Mouse (Mus musculus): ENCODE measurements at regions not wholly inside any gene's neighbourhood (a gene's known extent, or its start where the extent isn't known, plus 50 kb on each side); places are given as distances from the start of the nearest gene placed in this dataset.
"Not testable (repeated sequence)": the region's sequence is repeated elsewhere in the genome, so short reads cannot be mapped to it uniquely, and the experiment has no call there.

GRCm38 (mm10) chr13:57043316-57043974 lies 147.7 kb upstream of the Trpc7 start:
- no peak for DNase-seq

GRCm38 (mm10) chr13:57042514-57042913 lies 146.7 kb upstream of the Trpc7 start:
- DNase-seq: peak; percentile 27

- peak; percentile 21 for DNase-seq
Observed at GRCm38 (mm10) chr13:57032871-57033270, 137.1 kb upstream of the Trpc7 start.

- DNase-seq: no peak
Observed at GRCm38 (mm10) chr13:57017553-57018341, 122.0 kb upstream of the Trpc7 start.

- no peak for DNase-seq
Observed at GRCm38 (mm10) chr13:57016465-57017272, 120.9 kb upstream of the Trpc7 start.

- DNase-seq: not testable (repeated sequence)
Observed at GRCm38 (mm10) chr13:57007236-57007635, 111.4 kb upstream of the Trpc7 start.

- no peak for DNase-seq
Observed at GRCm38 (mm10) chr13:57003565-57004132, 107.9 kb upstream of the Trpc7 start.

DNA sequence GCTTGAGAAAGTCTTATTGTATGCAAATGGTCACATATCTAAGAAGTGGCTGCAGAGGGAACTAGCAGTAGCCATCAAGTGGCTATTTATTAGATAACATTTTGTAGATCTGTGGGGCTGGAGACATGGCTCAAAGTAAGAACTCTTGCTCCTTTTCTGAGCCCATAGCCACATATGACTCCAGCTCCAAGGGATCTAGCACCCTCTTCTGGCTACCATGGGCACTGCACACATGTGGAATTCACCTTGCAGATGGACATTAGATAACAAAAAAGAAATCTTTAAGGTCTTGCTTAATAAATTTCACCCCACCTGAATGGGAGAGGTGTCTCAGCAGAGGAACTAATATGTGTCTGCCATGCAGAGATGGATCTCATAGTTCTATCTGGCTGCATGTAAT lies 96.2 kb upstream of the Trpc7 start:
- DNase-seq: no peak

DNA sequence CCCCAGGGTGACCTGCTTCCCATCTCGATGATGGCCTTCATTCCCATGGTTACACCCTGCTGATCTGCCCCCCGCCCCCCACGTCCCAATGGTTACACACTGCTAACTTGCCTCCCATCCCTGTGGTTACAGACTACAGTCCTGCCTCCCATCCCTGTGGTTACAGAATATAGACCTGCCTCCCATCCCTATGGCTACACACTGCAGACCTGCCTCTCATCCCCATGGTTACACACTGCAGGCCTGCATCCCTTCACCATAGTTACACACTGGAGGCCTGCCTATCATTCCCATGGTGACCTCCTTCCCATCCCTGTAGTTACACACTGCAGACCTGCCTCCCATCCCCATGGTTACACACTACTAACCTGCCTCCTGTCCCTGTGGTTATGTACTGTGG lies 78.3 kb upstream of the Trpc7 start:
- DNase-seq: no peak

GRCm38 (mm10) chr13:56955358-56955757 lies 59.6 kb upstream of the Trpc7 start:
- DNase-seq: peak; percentile 20

- no peak for DNase-seq
Observed at GRCm38 (mm10) chr13:56948086-56948485, 52.3 kb upstream of the Trpc7 start.

DNA sequence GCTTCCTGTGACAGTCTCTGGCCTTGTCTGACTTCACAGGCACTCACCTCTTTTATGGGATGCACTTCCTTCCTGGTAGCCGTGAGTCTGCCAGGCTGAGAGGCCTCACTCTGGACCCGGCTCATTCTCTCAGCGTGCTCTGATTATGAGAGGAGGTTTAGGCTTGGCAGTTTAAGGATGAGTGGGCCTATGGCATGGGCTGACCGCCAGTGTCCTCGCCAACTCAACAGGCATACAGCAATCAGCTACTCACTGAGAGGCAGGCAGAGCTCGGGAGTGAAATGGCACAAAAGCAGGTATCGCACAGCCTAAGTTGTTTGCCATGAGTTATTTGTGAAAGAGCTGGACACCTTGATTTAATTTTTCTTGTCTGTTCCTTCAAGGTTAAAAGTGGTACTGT lies 51.5 kb upstream of the Trpc7 start:
- DNase-seq: no peak

Data from embryo, embryonic 11 days (tissue).